Mouse (Mus musculus) heart, adult 2 months (tissue): ENCODE results near the gene Eif4enif1. TPM values are rescaled to one million over a fixed set of nuclear protein-coding genes. Genes with fewer than 3 reads are reported as not detected.

Source experiments
- DNase-seq, 2 experiments: peaks; one replicate each; pipeline ENCODE4 v3.0.0; 2021
- H3K27ac ChIP-seq: fragments of 200-600 bp; 2 replicates; pipeline ENCODE4 v1.8.1; 2022
- H3K27me3 ChIP-seq: fragments of 200-500 bp; 2 replicates; pipeline ENCODE4 v1.6.1; 2012; ENCODE audit warnings: mild to moderate bottlenecking, low read length, inconsistent platforms, mixed read lengths; ENCODE audit not compliant: control insufficient read depth, insufficient read depth
- H3K36me3 ChIP-seq: fragments of 200-500 bp; 2 replicates; pipeline ENCODE4 v1.6.1; 2012; ENCODE audit warnings: low read length, inconsistent platforms; ENCODE audit not compliant: control insufficient read depth, insufficient read depth
- H3K4me1 ChIP-seq: fragments of 200-500 bp; 2 replicates; pipeline ENCODE4 v1.6.1; 2011; ENCODE audit warnings: low read length; ENCODE audit not compliant: control insufficient read depth, insufficient read depth
- H3K4me3 ChIP-seq: fragments of 200-600 bp; 2 replicates; pipeline ENCODE4 v1.8.1; 2022
- H3K79me2 ChIP-seq: fragments of 200-500 bp; replicated peaks from 2 replicates; pipeline ENCODE4 v1.6.1; 2012; ENCODE audit warnings: mild to moderate bottlenecking, inconsistent platforms, low read length, moderate library complexity, mixed read lengths; ENCODE audit not compliant: control insufficient read depth, insufficient read depth
- H3K9ac ChIP-seq: fragments of 200-500 bp; 2 replicates; pipeline ENCODE4 v1.6.1; 2012; ENCODE audit warnings: low read depth, mild to moderate bottlenecking, control low read depth, inconsistent platforms, low read length, mixed read lengths
- CTCF ChIP-seq: fragments of 200-600 bp; IDR thresholded peaks from 2 replicates; pipeline ENCODE4 v1.8.1; 2022; ENCODE audit warnings: antibody characterized with exemption, mild to moderate bottlenecking, moderate library complexity
- EP300 ChIP-seq: fragments of 200-500 bp; IDR thresholded peaks from 2 replicates; pipeline ENCODE4 v1.6.1; 2011; ENCODE audit warnings: low read depth, low read length, control low read depth; ENCODE audit not compliant: insufficient read depth
- POLR2A ChIP-seq: fragments of 200-500 bp; IDR thresholded peaks from 2 replicates; pipeline ENCODE4 v1.6.1; 2011; ENCODE audit warnings: mild to moderate bottlenecking, low read depth, low read length, control low read depth; ENCODE audit not compliant: insufficient read depth
- WGBS: fragments of 180-500 bp; shearing (Covaris S2); methylation state at CpG from one replicate; pipeline ENCODE4 v1.1.7; 2018; 5-methylcytosine and 5-hydroxymethylcytosine counted together
- intact Hi-C: fragments of 180-260 bp; cut with DNase I; formaldehyde crosslinking; loops from one replicate; pipeline ENCODE4 v1.15.1; 2025
- polyA plus RNA-seq: library from polyadenylated mRNA; depleted of rRNA; stranded (reverse); fragments of >200 nt; gene quantifications from 2 replicates; pipeline ENCODE4 v1.2.3, GENCODE M21; 2012; rRNA removed
- total RNA-seq, 2 experiments: library from RNA; stranded (reverse); gene quantifications; 2 replicates each; pipeline ENCODE4 v1.2.3; 2021

The Eif4enif1 gene
- total and polyA plus RNA-seq, 3 experiments: 29.6 to 43.6 (median 36.4) TPM

DNA sequence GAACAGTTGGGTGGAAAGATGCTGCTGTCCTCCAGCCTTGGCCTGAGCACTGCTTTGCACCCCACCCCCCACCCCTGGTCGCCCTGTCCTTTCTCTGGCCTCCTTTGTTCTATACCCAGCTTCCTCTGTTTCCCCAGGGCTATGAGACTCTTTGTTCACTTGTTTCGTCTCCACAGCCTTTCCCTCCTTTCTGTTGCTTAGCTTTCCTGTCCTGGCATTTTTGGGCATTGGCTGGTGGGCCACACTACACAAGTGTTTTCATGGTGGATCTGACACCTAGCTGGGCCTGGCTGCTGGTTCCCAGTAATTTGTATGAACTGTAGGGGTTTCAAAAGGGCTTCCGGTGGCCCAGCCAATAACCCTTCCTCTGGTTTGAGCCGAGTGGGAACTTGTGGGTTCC is 91.2 kb downstream of the Eif4enif1 start:
- WGBS: 47% methylated on average over 4 of the region's 4 CpGs
- intact Hi-C loops: loop anchor here (5.0 kb wide), 2 partner anchors 91 to 114 kb away; partner anchors contain the start of genes Eif4enif1 and Limk2
- H3K27me3 ChIP-seq: no peaks in the 10 kb centered on the region
- H3K4me3 ChIP-seq: no peak overlapping the region
- no peaks in the 10 kb centered on the region; the same call in 1 of the 2 replicates for H3K36me3 ChIP-seq
- H3K4me1 ChIP-seq: peaks cover 9% of the 10 kb centered on the region
- H3K79me2 ChIP-seq: 0 out of 2 replicates have a peak, but pooled peaks cover 2% of the 10 kb centered on the region
- no peak for DNase-seq
- H3K9ac ChIP-seq: no peak overlapping the region
- TF ChIP-seq CTCF (no peak), EP300 (no peak), POLR2A (no peak)
- no peak overlapping the region for H3K27ac ChIP-seq

Other genes with a start within 250 kb of the Eif4enif1 start
- gene Sfi1, start 8.9 kb upstream of the Eif4enif1 start, total RNA-seq: 10 to 100 TPM; 17.3 to 17.4 TPM
- gene Sfi1, start 8.9 kb upstream of the Eif4enif1 start, polyA plus RNA-seq: 11.3 and 13.0 TPM in 2 replicates
- gene Drg1, start 64.0 kb downstream of the Eif4enif1 start, total RNA-seq: 10 to 100 TPM; 59.0 to 61.7 TPM
- 19.9 and 38.5 TPM in 2 replicates for gene Drg1, start 64.0 kb downstream of the Eif4enif1 start, polyA plus RNA-seq
- gene Patz1, start 86.5 kb downstream of the Eif4enif1 start, total RNA-seq: 10 to 100 TPM; 19.4 to 30.8 TPM
- gene Patz1, start 86.5 kb downstream of the Eif4enif1 start, polyA plus RNA-seq: 16.3 and 19.9 TPM in 2 replicates
- 10 to 100 TPM; 29.4 to 36.4 TPM for gene Pik3ip1, start 128.0 kb downstream of the Eif4enif1 start, total RNA-seq
- 29.5 and 36.2 TPM in 2 replicates for gene Pik3ip1, start 128.0 kb downstream of the Eif4enif1 start, polyA plus RNA-seq
- 10 to 100 TPM; 16.4 to 17.1 TPM for gene Limk2, start 206.8 kb downstream of the Eif4enif1 start, total RNA-seq
- 39.5 and 41.8 TPM in 2 replicates for gene Limk2, start 206.8 kb downstream of the Eif4enif1 start, polyA plus RNA-seq
- 10 to 100 TPM; 19.9 to 21.6 TPM for gene Rnf185, start 250.0 kb downstream of the Eif4enif1 start, total RNA-seq
- gene Rnf185, start 250.0 kb downstream of the Eif4enif1 start, polyA plus RNA-seq: 23.0 and 35.2 TPM in 2 replicates